Mouse (Mus musculus) yolk sac, embryonic 10.5 days (tissue): ENCODE results near the gene Bag1.
A peak's percentile ranks its signal among the peaks of the same experiment; 100 is the strongest.
"Not testable (repeated sequence)": the region's sequence is repeated elsewhere in the genome, so short reads cannot be mapped to it uniquely, and the experiment has no call there.

Experiments used
- DNase-seq: peaks from one replicate; pipeline ENCODE4 v3.0.0-alpha.2; 2017; ENCODE audit warnings: low spot score

Bag1 gene

DNA sequence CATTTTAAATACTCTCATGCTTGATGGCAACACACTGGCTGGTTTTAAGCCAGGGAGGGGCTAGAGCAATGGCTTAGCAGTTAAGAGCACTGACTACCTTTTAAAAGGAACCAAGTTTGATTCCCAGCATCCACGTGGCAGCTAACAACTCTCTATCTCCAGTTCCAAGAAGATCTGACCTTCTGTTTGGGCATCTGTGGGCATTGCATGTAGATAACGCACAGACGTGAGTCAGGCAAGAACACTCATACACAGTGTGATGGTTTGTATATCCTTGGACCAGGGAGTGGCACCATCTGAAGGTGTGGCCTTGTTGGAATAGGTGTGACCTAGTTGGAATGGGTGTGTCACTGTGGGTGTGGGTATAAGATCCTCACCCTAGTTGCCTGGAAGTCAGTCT, 13.7 kb downstream of the Bag1 start:
- DNase-seq: not testable (repeated sequence)

DNA sequence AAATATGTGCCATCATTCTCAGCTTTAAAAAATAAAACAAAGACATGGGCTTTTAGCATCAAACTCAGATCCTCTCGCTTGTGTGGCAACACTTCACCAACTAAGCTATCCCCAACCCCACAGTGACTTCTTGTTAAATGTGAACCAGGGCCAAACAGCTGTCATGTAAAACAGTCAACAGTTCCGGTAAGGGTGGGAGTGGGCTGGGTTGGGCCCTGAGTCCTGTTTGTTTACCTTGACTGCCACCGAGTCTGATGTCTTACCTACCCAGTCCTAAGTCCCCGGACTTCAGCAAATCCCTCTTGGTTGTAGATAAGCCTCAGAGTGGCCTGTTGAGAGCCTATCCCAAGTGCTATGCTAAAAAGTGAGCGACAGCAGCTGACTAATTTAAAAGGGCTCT, 14.4 kb downstream of the Bag1 start:
- DNase-seq: peak; percentile 32

- DNase-seq: no peak
Observed at GRCm38 (mm10) chr4:40929046-40929445, 19.0 kb downstream of the Bag1 start.

- no peak for DNase-seq
Observed at GRCm38 (mm10) chr4:40925568-40925967, 22.5 kb downstream of the Bag1 start.

DNA sequence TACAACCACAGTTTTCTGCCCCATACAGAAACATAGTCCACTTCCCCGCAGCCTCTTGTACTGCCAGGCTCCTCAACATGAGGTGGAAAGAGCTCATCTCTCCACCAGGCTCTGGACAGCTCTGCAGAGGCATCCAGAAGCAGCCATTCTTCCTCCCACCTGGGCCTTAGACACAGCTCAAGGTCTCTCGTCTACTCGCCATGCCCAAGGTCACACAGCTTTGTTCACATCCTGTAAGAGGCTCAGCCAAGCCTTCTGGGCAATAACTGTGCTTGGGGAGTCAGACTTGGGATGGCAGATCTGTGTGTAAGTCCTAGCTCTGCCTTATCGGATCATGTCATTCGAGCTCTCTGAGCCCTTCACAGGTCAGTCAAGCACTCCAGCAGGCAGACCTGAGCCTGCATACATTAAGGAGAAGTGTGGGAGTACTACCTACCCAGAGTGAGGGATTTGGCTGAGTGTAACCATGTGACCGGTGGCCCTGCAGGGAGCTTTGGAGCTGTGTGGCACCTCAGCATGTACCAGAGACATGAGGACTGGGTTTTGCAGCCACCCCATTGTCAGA, 24.9 kb downstream of the Bag1 start:
- no peak for DNase-seq

GRCm38 (mm10) chr4:40921288-40921687, 26.8 kb downstream of the Bag1 start:
- DNase-seq: no peak

DNA sequence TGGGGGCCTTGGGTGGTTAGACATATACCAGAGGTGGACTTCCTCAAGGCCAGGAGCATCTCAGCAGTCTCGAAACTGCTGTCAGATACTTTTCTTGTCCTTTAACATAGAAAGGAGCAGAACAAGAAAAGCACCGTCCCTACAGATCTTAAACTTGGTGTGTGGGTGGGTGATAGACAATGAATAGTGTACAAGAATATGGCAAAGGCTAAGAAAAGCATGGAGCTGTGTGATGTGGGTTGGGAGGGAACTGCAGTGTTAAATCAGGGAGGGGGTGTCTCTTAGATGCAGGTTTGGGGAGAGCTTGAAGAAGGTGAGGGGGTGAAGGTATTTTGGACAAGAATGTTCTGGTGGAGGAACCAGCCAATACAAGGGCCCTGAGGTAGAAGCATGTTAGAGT, 27.5 kb downstream of the Bag1 start:
- no peak for DNase-seq

GRCm38 (mm10) chr4:40919785-40920184, 28.3 kb downstream of the Bag1 start, which contains the start of gene Spink4:
Gene Spink4 (plus strand): TSS chr4:40920052.
- no peak for DNase-seq

DNA sequence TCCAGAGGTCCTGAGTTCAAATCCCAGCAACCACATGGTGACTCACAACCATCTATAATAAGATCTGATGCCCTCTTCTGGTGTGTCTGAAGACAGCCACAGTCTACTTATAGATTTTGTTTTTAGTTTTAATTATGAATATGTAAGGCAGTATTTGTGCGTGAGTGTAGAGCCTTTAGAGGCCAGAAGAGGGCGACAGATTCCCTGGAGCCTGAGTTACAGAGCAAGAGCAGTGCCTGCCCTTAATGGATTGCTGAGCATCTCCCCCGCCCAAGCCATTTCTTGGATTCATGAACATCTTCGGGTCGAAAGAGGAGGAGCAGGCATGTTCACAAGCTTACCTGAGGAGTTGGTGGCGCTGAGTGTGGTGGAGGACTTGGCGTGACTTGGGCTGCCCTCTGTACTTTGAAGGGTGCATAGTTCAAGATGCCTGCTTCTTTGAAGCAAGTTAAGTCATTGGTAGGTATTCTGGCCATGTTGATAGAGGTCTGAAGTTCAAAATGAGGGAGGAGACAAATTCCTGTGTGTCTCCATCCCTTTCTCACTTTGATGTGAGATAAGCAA, 31.4 kb downstream of the Bag1 start:
- no peak for DNase-seq

GRCm38 (mm10) chr4:40915947-40916346, 32.1 kb downstream of the Bag1 start:
- DNase-seq: no peak

DNA sequence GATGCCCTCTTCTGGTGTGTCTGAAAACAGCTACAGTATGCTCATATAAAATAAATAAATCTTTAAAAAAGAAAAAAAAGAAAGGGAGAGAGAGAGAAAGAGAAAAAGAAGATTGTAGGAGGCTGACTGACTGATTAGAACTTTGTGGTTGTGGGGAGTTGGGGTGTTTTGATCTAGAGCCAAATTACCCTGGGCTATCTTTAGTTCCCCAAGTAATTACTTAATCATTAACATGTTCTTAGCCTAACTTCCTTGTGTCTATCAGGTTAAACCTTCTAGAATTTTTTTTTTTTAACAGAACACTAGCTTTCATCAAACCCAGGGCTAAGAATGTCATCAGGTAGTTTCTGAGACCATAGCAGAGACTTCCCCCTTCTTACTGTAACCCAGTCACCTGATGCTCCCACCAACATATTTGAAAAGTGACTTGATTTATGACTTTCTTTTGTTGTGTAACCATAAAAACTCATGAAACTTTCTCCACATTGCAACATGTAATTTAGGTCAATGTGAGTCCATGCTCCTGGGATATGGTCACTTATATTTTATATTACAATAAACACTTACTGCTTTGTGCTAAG, 33.7 kb downstream of the Bag1 start:
- no peak for DNase-seq

GRCm38 (mm10) chr4:40908261-40908969, 39.7 kb downstream of the Bag1 start:
- peak; percentile 25 for DNase-seq

GRCm38 (mm10) chr4:40906298-40906697, 41.8 kb downstream of the Bag1 start:
- DNase-seq: no peak

DNA sequence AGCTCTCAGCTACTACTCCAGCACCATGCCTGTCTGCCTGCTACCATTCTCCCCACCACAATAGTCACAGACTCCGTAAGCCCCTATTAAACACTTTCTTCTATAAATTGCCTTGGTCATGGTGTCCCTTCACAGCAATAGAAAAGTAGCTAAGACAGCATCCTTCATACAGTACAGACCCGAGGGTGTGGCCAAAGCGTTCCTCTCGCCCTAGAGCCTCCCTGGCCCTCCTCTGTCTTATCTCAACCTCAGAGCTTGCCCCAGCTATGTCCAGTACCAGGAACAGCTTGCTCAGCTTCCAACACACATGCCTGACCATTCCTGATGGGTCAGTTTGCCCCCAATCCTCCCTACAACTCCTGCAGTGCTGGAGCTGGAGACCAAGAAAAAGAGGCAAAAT, 47.5 kb downstream of the Bag1 start:
- DNase-seq: no peak

GRCm38 (mm10) chr4:40900071-40900470, 48.0 kb downstream of the Bag1 start:
- DNase-seq: no peak

DNA sequence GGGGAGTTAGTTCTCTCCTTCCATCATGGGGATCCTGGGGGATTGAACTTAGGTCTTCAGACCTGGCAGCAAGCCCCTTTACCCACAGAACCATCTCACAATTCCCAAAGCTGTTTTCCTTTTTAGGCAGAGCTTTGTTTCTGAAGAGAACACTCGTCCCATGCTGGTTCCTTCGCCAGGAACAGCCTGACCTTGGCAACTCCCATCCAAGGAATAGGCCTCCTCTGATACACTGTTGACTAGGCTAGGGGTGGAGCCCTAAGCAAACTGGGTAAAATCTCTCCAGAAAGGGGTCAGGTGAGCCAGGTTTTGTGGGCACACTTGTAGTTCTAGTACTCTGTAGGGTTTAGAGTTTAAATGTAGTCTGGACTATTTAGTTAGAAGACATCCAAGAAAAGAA, 48.8 kb downstream of the Bag1 start:
- DNase-seq: no peak

DNA sequence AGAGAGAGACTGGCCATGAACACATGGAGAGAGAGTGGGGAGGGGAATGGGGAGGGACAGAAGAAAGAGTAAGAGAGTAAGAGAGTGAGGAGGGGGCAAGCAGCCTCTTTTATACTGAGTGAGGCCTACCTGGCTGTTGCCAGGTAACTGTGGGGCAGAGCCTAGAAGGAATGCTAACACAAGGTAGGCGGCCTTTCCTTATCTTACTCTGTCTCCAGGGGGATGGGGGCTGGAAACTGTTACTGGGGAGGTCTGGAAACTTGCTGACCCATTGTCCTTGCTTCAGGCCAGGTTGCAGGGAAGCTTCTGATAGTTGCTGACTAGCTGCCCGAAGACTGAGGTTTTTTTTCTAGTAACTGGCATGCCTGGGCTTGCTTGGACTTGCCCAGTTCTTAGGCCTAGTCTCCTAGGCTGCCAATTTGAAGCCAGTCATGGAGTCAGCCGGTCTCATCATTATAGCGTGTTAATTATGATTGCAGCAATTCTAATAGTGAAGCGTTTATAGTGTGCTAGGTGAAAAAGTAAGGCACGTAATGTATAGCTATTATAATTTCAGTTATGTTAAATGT, 49.5 kb downstream of the Bag1 start:
- DNase-seq: peak; percentile 79

DNA sequence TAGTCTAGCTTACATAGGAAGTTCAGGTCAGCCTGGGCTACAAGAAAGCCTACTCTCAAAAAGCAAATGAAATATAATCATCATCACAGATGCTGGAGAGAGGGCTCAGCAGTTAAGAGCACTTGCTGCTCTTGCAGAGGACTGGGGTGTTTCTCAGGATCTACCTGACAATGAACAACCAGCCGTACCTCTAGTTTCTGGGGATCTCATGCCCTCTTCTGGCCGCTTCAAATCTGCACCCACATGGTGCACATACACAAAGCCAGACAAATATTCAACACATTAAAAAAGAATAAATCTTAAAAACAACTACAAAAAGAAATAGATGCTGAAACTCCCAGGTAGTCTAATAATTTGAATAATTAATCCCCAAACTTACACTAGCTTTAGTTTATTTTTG, 52.4 kb downstream of the Bag1 start:
- no peak for DNase-seq

GRCm38 (mm10) chr4:40895118-40895517, 53.0 kb downstream of the Bag1 start:
- no peak for DNase-seq

DNA sequence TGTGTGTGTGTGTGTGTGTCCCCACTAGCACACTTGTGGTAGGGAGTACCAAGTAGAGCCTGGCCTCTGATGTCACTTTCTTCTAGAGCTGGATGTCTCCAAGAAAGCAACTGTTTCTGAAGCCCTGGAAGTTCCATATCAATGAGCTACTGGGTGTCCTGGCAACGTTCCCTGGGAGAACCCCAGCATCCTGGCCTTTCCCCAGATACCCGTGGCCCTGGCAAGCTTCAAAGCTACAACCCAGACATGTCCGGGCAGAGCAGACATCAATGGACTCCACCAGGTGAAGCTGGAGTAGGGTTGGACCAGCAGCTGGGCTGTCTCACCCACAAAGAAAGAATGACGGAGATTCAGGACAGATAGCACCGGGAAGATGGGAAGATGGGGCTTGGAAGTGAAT, 56.9 kb downstream of the Bag1 start:
- no peak for DNase-seq

- DNase-seq: no peak
Observed at GRCm38 (mm10) chr4:40889983-40890382, 58.1 kb downstream of the Bag1 start.

DNA sequence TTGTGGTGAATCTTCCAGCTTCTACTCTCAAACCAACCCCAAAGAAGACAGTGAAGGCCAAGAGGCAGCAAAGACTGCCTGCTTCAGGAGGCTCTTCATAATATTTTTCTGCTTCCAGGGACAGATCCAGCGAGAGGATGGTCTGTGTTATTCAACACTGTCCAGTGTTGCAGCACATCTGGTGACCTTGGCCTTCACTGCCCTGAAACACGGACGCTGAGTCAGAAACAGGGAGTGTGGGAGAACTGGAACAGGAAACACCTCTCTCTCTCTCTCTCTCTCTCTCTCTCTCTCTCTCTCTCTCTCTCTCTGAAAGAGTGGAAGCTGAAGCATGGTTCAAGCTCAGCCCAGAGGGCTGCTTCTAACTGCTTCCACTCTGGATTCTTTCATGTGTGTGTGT, 58.8 kb downstream of the Bag1 start:
- DNase-seq: peak; percentile 31

GRCm38 (mm10) chr4:40888839-40889238, 59.3 kb downstream of the Bag1 start:
- DNase-seq: no peak
